Mouse (Mus musculus) forebrain, postnatal 0 days (tissue): ENCODE data around the gene Cdc25a. TPM values are rescaled to one million over a fixed set of nuclear protein-coding genes. Genes with fewer than 3 reads are reported as not detected.

ENCODE experiments used
- ATAC-seq: fragments of 200-750 bp; cut with Nextera tagmentation; 2 replicates; pipeline ENCODE4 v1.8.0; 2017; ENCODE audit warnings: mild to moderate bottlenecking, moderate library complexity
- DNase-seq: peaks from one replicate; pipeline ENCODE4 v3.0.0-alpha.2; 2015
- H3K27ac ChIP-seq: fragments of 300-500 bp; sonication (generic); 2 replicates; pipeline ENCODE4 v1.5.1; 2014; ENCODE audit warnings: low read depth, mild to moderate bottlenecking, antibody characterized with exemption, low read length, moderate library complexity, mixed read lengths
- H3K27me3 ChIP-seq: fragments of 300-500 bp; sonication (generic); 2 replicates; pipeline ENCODE4 v1.6.1; 2014; ENCODE audit warnings: mild to moderate bottlenecking, low read length, mixed read lengths; ENCODE audit not compliant: insufficient read depth
- H3K36me3 ChIP-seq: fragments of 300-500 bp; sonication (generic); 2 replicates; pipeline ENCODE4 v1.6.1; 2014; ENCODE audit warnings: mild to moderate bottlenecking, moderate library complexity; ENCODE audit not compliant: insufficient read depth
- H3K4me1 ChIP-seq: fragments of 300-500 bp; sonication (generic); 2 replicates; pipeline ENCODE4 v1.6.1; 2014; ENCODE audit warnings: antibody characterized with exemption; ENCODE audit not compliant: insufficient read depth
- H3K4me2 ChIP-seq: fragments of 300-500 bp; sonication (generic); 2 replicates; pipeline ENCODE4 v1.6.1; 2014; ENCODE audit warnings: low read depth, mild to moderate bottlenecking, moderate library complexity
- H3K4me3 ChIP-seq: fragments of 300-500 bp; sonication (generic); 2 replicates; pipeline ENCODE4 v1.5.1; 2014; ENCODE audit warnings: low read depth, low read length, mixed read lengths
- H3K9ac ChIP-seq: fragments of 300-500 bp; sonication (generic); 2 replicates; pipeline ENCODE4 v1.6.1; 2014; ENCODE audit warnings: mild to moderate bottlenecking
- H3K9me3 ChIP-seq: fragments of 300-500 bp; sonication (generic); 2 replicates; pipeline ENCODE4 v1.6.1; 2016; ENCODE audit warnings: low read length
- CTCF ChIP-seq: sonication (generic); IDR thresholded peaks from 2 replicates; pipeline ENCODE4 v1.5.1; 2016; ENCODE audit warnings: antibody characterized with exemption, control low read depth, low read depth
- WGBS: fragments of 180-500 bp; shearing (Covaris S2); extraction: QIAGEN DNeasy Blood & Tissue Kit; methylation state at CpG from one replicate; pipeline ENCODE4 v1.1.7; 2014; 5-methylcytosine and 5-hydroxymethylcytosine counted together
- polyA plus RNA-seq: library from polyadenylated mRNA; unstranded; fragments of >200 nt; fragmentation: Nextera tagmentation; extraction: Ambion mirVana; gene quantifications from 2 replicates; pipeline ENCODE4 v1.2.1, GENCODE M21; 2015
- total RNA-seq: library from RNA; depleted of rRNA; stranded (reverse); fragments of >200 nt; gene quantifications from 2 replicates; pipeline ENCODE4 v1.2.3, GENCODE M21; 2014

Gene Cdc25a
- total and polyA plus RNA-seq, 2 experiments from 2014 or later = 8.7 to 14.4 TPM

DNA sequence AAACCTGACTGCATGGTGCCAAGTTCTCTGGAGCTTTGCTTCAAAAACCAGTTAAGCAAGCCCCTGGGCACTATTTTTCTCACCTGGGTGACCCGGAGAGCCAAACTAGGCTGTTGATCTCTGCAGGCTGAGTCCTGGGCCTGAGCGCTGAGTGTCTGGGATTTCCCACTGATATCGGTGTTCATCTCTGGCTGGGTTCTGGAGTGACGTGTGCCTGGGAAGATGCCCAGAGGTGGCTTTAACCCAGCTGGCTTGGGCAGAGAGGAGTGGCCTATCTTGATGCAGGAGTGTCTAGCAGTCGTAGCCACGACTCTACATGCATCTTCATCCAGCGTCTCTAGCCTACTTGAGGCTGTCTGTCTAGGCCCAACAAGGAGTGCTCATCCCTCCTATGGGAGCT is 36.4 kb downstream of the Cdc25a start:
- no peak for DNase-seq
- H3K4me2 ChIP-seq = no peak overlapping the region
- no peak for ATAC-seq
- H3K27ac ChIP-seq = no peak overlapping the region
- 78% methylated on average over 7 of the region's 7 CpGs for WGBS
- no peak overlapping the region for H3K9ac ChIP-seq
- no peaks in the 10 kb centered on the region for H3K9me3 ChIP-seq
- TF ChIP-seq CTCF = no peak
- no peaks in the 10 kb centered on the region for H3K36me3 ChIP-seq
- no peaks in the 10 kb centered on the region for H3K4me1 ChIP-seq
- H3K27me3 ChIP-seq = no peaks in the 10 kb centered on the region
- no peak overlapping the region for H3K4me3 ChIP-seq

GRCm38 (mm10) chr9:109914269-109914926 is 39.0 kb downstream of the Cdc25a start:
- WGBS = 78% methylated on average over 4 of the region's 4 CpGs
- Histone ChIP-seq H3K4me3 (no peak overlapping the region), H3K36me3 (no peaks in the 10 kb centered on the region), H3K9me3 (no peaks in the 10 kb centered on the region), H3K4me2 (no peak overlapping the region), H3K9ac (no peak overlapping the region), H3K27me3 (no peaks in the 10 kb centered on the region), H3K27ac (no peak overlapping the region), H3K4me1 (no peaks in the 10 kb centered on the region)
- ATAC-seq = no peak
- TF ChIP-seq CTCF = no peak
- DNase-seq = no peak

GRCm38 (mm10) chr9:109917931-109918330 is 42.6 kb downstream of the Cdc25a start:
- Histone ChIP-seq H3K4me3 (no peak overlapping the region), H3K9ac (no peak overlapping the region), H3K27ac (no peak overlapping the region), H3K4me1 (no peaks in the 10 kb centered on the region), H3K27me3 (no peaks in the 10 kb centered on the region), H3K9me3 (no peaks in the 10 kb centered on the region), H3K4me2 (no peak overlapping the region), H3K36me3 (no peaks in the 10 kb centered on the region)
- WGBS = 76% methylated on average over 2 of the region's 2 CpGs
- DNase-seq = no peak
- no peak for TF ChIP-seq CTCF
- no peak for ATAC-seq

DNA sequence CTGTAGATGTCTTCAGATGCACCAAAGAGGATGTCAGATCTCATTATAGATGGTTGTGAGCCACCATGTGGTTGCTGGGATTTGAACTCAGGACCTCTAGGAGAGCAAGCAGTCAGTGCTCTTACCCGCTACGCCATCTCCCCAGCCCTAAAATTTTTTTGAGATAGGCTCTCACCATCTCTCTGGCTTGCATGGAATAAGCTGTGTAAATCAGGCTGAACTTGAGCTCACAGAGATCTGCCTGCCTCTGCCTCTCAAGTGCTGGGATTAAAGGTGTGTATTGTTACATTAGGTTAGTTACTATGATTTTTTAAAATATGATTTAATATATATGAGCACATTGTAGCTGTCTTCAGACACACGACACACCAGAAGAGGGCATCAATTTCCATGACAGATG is 53.8 kb downstream of the Cdc25a start:
- TF ChIP-seq CTCF = no peak
- Histone ChIP-seq H3K27me3 (no peaks in the 10 kb centered on the region), H3K27ac (no peak overlapping the region), H3K4me3 (no peak overlapping the region), H3K9me3 (no peaks in the 10 kb centered on the region), H3K36me3 (no peaks in the 10 kb centered on the region), H3K4me2 (no peak overlapping the region), H3K9ac (no peak overlapping the region), H3K4me1 (peaks cover 5% of the 10 kb centered on the region; the same call in 1 of the 2 replicates)
- ATAC-seq = no peak
- WGBS = 97% methylated on average over 3 of the region's 3 CpGs
- no peak for DNase-seq

DNA sequence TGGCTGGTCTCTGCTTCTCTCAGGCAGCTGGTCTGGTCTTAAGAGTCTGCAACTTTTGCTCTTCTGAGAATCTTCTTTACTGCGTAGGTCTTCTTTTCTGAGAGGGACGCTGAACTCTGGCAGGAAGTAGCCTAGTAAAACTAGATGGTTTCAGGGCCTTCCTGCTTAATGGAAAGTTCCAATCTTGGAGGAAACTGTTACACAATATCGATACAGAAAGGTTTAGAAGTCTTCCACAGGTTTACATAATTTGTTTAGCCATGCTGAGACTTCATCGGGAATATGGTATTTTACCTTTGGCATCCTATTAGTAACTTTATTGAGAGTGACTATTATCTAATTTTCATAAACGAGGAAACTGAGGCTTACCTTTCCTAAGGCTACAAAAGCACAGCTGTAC is 54.7 kb downstream of the Cdc25a start:
- DNase-seq = no peak
- 95% methylated on average over 5 of the region's 5 CpGs for WGBS
- no peaks in the 10 kb centered on the region for H3K9me3 ChIP-seq
- TF ChIP-seq CTCF = no peak
- no peaks in the 10 kb centered on the region for H3K27me3 ChIP-seq
- no peak overlapping the region for H3K27ac ChIP-seq
- H3K4me3 ChIP-seq = no peak overlapping the region
- H3K4me2 ChIP-seq = no peak overlapping the region
- no peak for ATAC-seq
- H3K9ac ChIP-seq = no peak overlapping the region
- no peaks in the 10 kb centered on the region for H3K36me3 ChIP-seq
- H3K4me1 ChIP-seq = peaks cover 5% of the 10 kb centered on the region; the same call in 1 of the 2 replicates

DNA sequence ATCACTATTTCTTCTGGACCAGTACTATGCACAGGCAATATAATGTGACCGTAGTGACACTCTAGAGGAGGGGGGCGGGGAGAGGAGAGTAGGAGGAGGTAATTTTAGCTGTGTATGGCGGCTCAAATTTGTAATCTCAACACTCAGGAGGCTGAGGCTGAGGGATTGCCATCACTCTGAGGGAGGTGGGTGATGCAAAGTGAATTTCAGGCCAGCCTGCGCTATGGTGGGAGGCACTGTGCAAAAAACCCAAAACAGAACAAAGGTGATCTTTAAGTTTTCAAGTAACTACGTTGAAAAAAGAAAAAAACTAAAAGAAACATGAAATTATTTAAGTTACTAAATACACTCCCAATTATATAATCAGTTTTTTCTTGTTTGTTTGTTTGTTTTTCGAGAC is 55.4 kb downstream of the Cdc25a start:
- ATAC-seq (no peak), DNase-seq (no peak)
- peak overlapping the region; percentile 69 for H3K9ac ChIP-seq
- H3K36me3 ChIP-seq = no peaks in the 10 kb centered on the region
- H3K9me3 ChIP-seq = no peaks in the 10 kb centered on the region
- peak overlapping the region; percentile 94 for H3K27ac ChIP-seq
- peak overlapping the region; percentile 67 for H3K4me3 ChIP-seq
- peaks cover 5% of the 10 kb centered on the region; the same call in 1 of the 2 replicates for H3K4me1 ChIP-seq
- WGBS = 75% methylated on average over 6 of the region's 6 CpGs
- no peak for TF ChIP-seq CTCF
- H3K4me2 ChIP-seq = peak overlapping the region; percentile 39
- H3K27me3 ChIP-seq = no peaks in the 10 kb centered on the region

GRCm38 (mm10) chr9:109931257-109932171 is 56.1 kb downstream of the Cdc25a start, which contains the start of gene Map4:
TSS of gene Map4 (plus strand) at chr9:109931460.
- no peaks in the 10 kb centered on the region for H3K9me3 ChIP-seq
- H3K4me1 ChIP-seq = peaks cover 5% of the 10 kb centered on the region; the same call in 1 of the 2 replicates
- no peaks in the 10 kb centered on the region for H3K27me3 ChIP-seq
- peak; percentile 98 for DNase-seq
- peak within 1 kb of the TSS; percentile 63 for H3K4me2 ChIP-seq
- H3K4me3 ChIP-seq = peak within 1 kb of the TSS; percentile 67
- no peaks in the 10 kb centered on the region for H3K36me3 ChIP-seq
- peak; percentile 98 for ATAC-seq
- peak within 1 kb of the TSS; percentile 94 for H3K27ac ChIP-seq
- no peak for TF ChIP-seq CTCF
- under 1% methylated on average over 74 of the region's 94 CpGs for WGBS
- peak within 1 kb of the TSS; percentile 69 for H3K9ac ChIP-seq
